Mouse (Mus musculus) testis, postnatal 10 days (tissue): ENCODE results near the gene Zfp62.
"Not testable (repeated sequence)": the region's sequence is repeated elsewhere in the genome, so short reads cannot be mapped to it uniquely, and the experiment has no call there.

Experiments used
- DNase-seq: peaks from one replicate; pipeline ENCODE4 v3.0.0; 2021; ENCODE audit warnings: low spot score

Gene Zfp62

GRCm38 (mm10) chr11:49203129-49203768 is at the start of gene Zfp62:
Gene Zfp62 (plus strand): TSS chr11:49203292.
- peak; percentile 94 for DNase-seq

DNA sequence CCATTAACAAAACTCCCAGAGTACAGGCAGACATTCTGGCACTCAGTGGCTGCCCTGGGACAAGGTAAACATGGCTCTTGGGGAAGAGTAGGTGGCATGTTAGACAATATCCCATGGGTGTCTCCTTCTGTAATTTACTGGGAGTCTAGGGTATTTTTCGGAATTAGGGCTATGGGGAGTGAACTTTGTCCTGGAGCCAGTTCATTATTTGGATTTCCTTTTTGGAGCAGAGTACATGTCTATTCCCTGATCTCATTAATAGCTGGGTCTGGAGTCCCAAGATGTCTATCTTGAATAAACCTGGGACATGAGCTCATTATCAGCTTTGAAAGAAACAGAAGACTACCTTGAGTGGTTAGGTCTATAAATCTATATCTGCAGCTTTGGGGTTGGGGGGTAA is 49.0 kb upstream of the Zfp62 start, which contains the start of gene Olfr1394:
Gene Olfr1394, plus strand, starts transcription at position 301 of the 400 bp plus-strand sequence.
- no peak for DNase-seq

DNA sequence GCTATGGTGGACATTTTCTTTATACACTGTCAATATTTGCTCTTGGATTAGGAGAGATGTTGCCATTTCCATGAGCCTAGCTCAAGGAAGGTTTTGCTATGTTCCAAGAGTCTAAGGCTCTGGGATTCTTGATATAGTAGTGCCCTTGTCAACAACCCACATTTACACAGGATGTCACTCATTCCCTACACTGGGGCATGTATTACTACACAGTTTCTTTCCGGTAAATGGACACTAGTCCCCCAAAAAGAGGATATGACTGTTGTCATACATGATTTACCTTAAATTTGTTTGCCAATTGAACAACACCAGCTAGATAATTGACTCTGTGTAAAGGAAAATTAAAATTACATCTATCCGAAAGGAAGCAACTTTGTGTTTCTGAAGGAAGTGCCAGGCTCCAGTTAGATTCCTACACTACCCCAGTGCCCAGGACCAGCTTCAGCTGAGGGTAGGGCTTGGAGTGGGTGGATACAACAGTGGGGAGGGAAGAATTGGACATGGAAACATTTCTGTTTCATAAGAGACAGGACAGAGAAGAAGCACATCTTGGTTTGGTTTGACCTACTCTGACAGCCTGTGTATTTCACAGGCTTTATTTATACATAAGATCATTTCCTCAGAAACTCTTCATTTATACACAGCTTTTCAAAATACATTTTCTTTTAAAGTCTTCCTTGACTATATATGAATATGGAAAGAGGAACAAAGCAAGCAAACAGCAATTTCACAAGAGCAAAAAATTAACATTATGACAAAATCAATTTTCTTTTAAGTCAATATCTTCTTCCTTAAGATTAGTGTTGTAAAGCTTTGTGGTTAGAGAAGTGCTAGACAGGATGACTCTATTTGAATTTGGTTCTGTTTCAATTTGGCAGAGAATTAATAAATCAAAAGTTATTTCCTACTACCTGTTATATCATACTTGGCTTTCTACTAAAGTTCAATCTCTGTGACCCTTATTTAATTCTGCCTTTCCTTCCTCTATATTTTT is 46.0 kb upstream of the Zfp62 start:
- DNase-seq = no peak

GRCm38 (mm10) chr11:49168839-49169611 is 34.1 kb upstream of the Zfp62 start:
- peak; percentile 43 for DNase-seq

DNA sequence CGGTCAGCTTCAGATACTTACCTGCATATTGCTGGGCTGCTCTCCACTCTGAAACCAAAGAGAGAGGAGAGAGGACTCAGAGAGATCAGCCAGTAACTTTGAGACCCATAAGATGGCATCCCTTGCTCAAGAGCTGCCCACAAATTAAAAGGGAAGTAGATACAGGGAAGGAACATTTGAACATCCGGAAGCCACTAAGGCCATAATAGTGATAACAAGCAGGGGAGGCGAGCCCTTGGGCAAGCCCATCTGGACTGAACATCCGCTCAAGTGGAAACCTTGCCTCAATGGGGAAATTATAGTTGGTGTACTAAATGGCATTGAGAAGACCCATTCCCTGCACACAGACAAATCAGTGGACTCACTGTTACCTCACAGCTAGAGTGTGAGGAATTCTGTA is 32.5 kb upstream of the Zfp62 start:
- no peak for DNase-seq

DNA sequence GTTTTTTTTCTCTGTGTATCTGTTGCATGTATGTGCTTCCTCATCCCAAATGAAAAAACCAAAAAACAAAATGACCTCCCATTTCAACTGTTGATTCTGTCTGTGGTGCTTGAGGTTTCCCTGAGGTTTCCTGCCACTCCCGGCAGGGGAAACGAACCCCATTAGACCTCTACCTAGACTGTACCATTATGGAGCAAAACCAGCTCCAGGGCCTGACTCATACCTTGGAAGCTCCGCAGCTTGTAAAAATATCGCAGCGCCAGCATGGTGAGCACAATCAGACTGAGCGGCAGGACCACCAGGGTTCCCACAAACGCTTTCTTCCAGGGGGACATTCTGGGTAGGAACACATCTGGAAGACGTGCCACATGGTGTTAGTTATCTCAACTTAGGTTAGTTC is 27.7 kb upstream of the Zfp62 start:
- DNase-seq = no peak

- DNase-seq = not testable (repeated sequence)
These were observed 26.9 kb upstream of the Zfp62 start for GRCm38 (mm10) chr11:49176047-49176779.

DNA sequence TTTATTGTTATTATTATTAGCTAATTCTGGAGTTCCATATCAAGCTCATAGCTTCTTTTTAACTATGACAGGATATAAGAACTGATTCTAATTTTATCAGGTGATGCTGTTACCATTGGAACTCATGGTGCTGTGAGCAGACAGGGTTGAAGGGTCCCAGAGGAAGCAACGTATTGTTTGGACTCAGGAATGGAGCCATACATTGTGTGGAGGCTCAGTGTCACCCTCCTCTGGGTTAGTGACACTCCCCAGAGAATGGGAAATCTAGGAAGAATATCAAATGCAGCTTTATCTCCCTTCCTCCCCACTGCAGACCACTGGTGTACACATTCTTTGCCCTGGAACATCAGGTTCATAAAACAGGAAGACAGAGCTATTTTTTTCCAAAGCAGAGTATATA is 19.9 kb upstream of the Zfp62 start:
- no peak for DNase-seq

DNA sequence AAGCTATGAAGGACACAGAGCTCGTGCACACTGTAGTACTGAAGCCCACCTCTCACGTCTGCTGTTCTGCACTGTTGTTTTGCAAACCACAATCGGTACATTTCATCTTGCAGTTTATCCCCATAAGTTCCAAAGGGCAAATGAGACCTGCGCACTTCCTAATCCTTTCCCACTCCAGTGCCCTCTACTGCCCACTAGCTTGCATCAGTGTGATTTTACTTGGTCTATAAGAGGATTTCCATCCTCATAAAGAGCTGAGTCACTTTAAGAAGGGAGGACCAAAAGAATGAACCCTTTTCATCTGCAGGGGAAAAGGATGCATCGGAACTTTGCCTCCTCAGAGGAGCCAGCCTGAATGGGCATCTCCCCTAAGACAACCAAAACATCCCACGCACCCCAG is 16.6 kb upstream of the Zfp62 start:
- DNase-seq = no peak

DNA sequence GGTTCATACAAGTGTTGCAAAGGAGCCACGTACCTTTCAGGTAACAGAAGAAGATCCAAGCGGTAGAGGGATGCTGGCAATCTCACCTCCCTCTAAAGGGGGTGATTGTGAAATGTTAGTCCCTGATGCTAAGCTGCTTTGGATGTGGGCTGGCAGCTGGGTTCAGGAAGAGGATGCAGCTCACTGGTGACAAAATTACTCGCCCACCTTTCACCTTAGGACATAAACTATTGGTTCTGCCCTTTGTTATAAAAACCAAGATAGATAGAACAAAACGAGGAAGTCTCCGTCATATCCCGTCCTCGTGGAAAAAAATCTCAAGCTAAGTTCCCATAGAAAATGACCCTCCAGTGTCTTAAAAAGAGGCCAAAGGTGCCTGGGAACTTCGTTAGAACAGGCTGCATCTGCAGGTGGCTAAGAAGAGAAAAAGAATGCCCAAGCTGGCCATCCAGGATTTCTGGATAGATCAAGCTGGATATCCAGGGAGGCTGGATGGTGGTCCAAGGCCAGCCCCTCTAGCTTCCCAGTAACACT is 16.1 kb upstream of the Zfp62 start, which contains the start of gene Btnl9:
Gene Btnl9, minus strand, starts transcription at position 205 of the 534 bp plus-strand sequence.
- no peak for DNase-seq

DNA sequence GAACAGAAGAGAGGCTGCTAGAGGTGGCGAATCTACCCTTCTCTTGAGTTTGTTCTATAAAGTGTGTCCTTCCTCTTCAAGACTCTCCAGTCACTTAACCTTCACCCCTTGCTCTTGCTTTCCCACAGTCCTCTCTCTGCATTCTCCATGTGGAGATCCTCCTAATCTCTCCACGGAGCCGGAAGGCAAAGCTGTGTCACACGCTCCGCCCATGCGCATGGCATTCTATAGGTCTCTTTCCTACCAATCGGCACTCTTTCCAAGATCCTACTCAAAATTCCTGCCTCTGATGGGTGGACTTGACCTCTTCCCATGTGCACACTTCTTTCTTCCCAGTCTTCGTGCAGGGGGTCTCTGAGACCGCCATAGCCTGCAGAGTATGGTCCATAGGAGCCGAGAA is 15.4 kb upstream of the Zfp62 start:
- DNase-seq = no peak

GRCm38 (mm10) chr11:49189737-49190136 is 13.4 kb upstream of the Zfp62 start:
- DNase-seq = peak; percentile 78

GRCm38 (mm10) chr11:49191083-49191482 is 12.0 kb upstream of the Zfp62 start:
- no peak for DNase-seq

DNA sequence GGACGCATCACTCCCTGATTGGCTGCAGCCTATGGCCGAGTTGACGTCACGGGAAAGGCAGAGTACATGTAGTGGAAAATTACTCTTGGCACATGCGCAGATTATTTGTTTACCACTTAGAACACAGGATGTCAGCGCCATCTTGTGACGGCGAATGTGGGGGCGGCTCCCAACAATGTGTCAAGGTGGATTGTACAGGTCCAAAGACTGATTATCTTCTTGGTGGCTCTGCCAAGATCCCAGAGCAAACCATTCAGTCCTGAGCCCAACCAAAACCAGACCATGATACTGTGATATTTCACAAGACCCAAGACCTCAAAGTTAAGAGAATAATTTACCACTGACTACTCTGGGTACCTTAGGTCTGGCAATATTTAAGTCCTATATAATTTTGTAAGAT is 8.3 kb upstream of the Zfp62 start:
- DNase-seq = not testable (repeated sequence)

GRCm38 (mm10) chr11:49195819-49196322 is 7.2 kb upstream of the Zfp62 start:
- DNase-seq = no peak

GRCm38 (mm10) chr11:49200666-49201065 is 2.4 kb upstream of the Zfp62 start:
- no peak for DNase-seq

DNA sequence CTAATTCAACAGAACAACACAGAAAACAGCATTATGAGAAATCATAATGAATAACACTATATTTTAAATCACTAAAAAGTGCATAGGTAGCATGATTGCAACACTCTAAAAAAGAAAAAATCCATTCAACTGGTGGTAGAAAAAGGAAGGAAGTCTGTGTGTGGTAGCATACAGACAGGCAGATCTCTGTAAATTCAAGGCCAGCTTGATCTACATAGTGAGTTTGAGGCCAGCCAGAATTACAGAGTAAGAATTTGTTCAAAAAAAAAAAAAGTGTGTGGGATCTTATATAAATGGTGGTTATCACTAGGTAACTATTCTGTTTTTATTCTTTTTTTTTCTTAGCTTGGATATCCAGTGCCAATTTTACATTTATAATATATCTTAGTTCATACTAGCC is 1.9 kb upstream of the Zfp62 start:
- no peak for DNase-seq

DNA sequence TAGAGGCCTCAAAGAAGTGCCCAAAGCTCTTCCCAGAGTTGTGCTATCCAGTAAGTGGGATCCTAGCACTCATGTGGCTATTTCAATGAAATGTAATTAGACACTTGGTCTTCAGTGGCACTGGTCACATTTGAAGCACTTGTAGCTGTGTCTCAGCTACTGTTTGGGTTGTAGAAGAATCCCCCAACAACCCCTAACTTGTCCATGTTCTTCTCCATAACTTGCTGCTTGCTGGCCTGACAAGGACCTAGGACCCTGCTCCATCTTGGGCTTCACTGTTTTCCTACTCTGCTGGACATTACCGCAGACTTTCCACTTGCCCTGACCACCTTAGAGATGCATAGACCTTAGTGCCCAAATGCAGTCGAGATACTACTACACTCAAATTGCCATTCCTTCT is 1.0 kb upstream of the Zfp62 start:
- DNase-seq = no peak

DNA sequence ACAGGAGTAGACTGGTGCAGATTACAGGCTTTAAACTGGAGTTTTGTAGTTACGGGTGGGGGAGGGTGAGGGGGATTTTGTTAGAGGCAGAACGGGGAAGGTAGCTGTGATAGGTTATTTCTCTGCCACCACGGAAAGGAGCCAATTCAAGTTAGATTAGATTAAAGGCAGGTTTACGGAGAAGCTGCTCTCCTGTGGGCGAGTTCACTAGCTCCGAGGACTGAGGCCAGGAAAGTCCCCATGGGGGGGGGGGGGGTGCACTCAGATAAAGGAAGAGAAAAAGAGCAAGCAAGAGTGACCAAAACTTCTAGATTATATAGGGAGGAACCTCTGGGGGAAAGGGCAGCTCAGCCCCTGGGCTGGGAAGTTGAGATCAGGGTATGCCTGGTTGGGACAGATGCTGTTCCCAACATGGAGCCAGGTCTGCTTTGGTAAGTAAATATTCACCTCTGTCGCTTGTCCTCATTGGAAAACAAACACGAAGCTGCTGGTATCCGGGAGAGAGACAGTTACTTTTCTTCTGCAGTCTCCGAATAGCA is 500 bp upstream of the Zfp62 start:
- peak; percentile 40 for DNase-seq

- DNase-seq = peak; percentile 51
These were observed 842 bp downstream of the Zfp62 start for GRCm38 (mm10) chr11:49203771-49204497.
